Mouse (Mus musculus) small intestine, adult 2 months (tissue): ENCODE results near the gene Rabgap1l. TPM values are rescaled to one million over a fixed set of nuclear protein-coding genes. Genes with fewer than 3 reads are reported as not detected.

Experiments
- H3K27ac ChIP-seq: fragments of 200-500 bp; 2 replicates; pipeline ENCODE4 v1.5.1; 2012; ENCODE audit warnings: low read depth, low read length, control low read depth, inconsistent platforms; ENCODE audit not compliant: insufficient read depth
- H3K27me3 ChIP-seq: fragments of 200-500 bp; 2 replicates; pipeline ENCODE4 v1.6.1; 2012; ENCODE audit warnings: mild to moderate bottlenecking, moderate library complexity, low read length, inconsistent platforms; ENCODE audit not compliant: control insufficient read depth, insufficient read depth
- H3K36me3 ChIP-seq: fragments of 200-500 bp; 2 replicates; pipeline ENCODE4 v1.6.1; 2012; ENCODE audit warnings: mild to moderate bottlenecking, low read length, control low read depth, inconsistent platforms; ENCODE audit not compliant: control insufficient read depth, insufficient read depth
- H3K4me1 ChIP-seq: fragments of 200-500 bp; 2 replicates; pipeline ENCODE4 v1.6.1; 2012; ENCODE audit warnings: low read length, inconsistent platforms, mixed read lengths; ENCODE audit not compliant: control insufficient read depth, insufficient read depth, insufficient read length
- H3K4me3 ChIP-seq: fragments of 200-500 bp; 2 replicates; pipeline ENCODE4 v1.5.1; 2012; ENCODE audit warnings: low read depth, mild to moderate bottlenecking, control low read depth, inconsistent platforms, low read length, moderate library complexity
- CTCF ChIP-seq: fragments of 200-500 bp; IDR thresholded peaks from 2 replicates; pipeline ENCODE4 v1.5.1; 2012; ENCODE audit warnings: low read depth, mild to moderate bottlenecking, control low read depth, inconsistent platforms, low read length, moderate library complexity, mixed read lengths; ENCODE audit not compliant: insufficient replicate concordance, insufficient read length; ENCODE audit errors: extremely low read depth
- POLR2A ChIP-seq: fragments of 200-500 bp; IDR thresholded peaks from 2 replicates; pipeline ENCODE4 v1.6.1; 2012; ENCODE audit warnings: low read depth, mild to moderate bottlenecking, control low read depth, inconsistent platforms, low read length, moderate library complexity
- WGBS: fragments of 180-500 bp; shearing (Covaris S2); methylation state at CpG from one replicate; pipeline ENCODE4 v1.1.7; 2018; 5-methylcytosine and 5-hydroxymethylcytosine counted together
- polyA plus RNA-seq: library from polyadenylated mRNA; depleted of rRNA; stranded (reverse); fragments of >200 nt; gene quantifications from 2 replicates; pipeline ENCODE4 v1.2.3, GENCODE M21; 2012

Gene Rabgap1l
- polyA plus RNA-seq, 1 experiment = 4.9 TPM

- H3K4me3 ChIP-seq = no peak overlapping the region
- H3K36me3 ChIP-seq = no peaks in the 10 kb centered on the region
- H3K27me3 ChIP-seq = no peaks in the 10 kb centered on the region
- no peaks in the 10 kb centered on the region; the same call in 1 of the 2 replicates for H3K4me1 ChIP-seq
- WGBS = 84% methylated on average over 6 of the region's 6 CpGs
- TF ChIP-seq POLR2A (no peak), CTCF (no peak)
- H3K27ac ChIP-seq = no peak overlapping the region
Observed at GRCm38 (mm10) chr1:160353732-160354455, 439.1 kb downstream of the Rabgap1l start.

- no peak overlapping the region for H3K27ac ChIP-seq
- no peaks in the 10 kb centered on the region for H3K27me3 ChIP-seq
- WGBS = 42% methylated on average over 4 of the region's 4 CpGs
- no peaks in the 10 kb centered on the region for H3K36me3 ChIP-seq
- no peak for TF ChIP-seq POLR2A
- no peak for TF ChIP-seq CTCF
- no peak overlapping the region for H3K4me3 ChIP-seq
- H3K4me1 ChIP-seq = no peaks in the 10 kb centered on the region; the same call in 1 of the 2 replicates
Observed at GRCm38 (mm10) chr1:160352309-160352708, 440.7 kb downstream of the Rabgap1l start.

GRCm38 (mm10) chr1:160351880-160352234, 441.2 kb downstream of the Rabgap1l start:
- no peak for TF ChIP-seq POLR2A
- no peak for TF ChIP-seq CTCF
- Histone ChIP-seq H3K4me3 (peak overlapping the region; percentile 14), H3K36me3 (no peaks in the 10 kb centered on the region), H3K4me1 (no peaks in the 10 kb centered on the region; the same call in 1 of the 2 replicates), H3K27ac (no peak overlapping the region), H3K27me3 (no peaks in the 10 kb centered on the region)
- WGBS = 22% methylated on average over 10 of the region's 10 CpGs

GRCm38 (mm10) chr1:160351146-160351879, 441.7 kb downstream of the Rabgap1l start:
- Histone ChIP-seq H3K4me1 (no peaks in the 10 kb centered on the region; the same call in 1 of the 2 replicates), H3K27me3 (no peaks in the 10 kb centered on the region), H3K4me3 (no peak overlapping the region), H3K36me3 (no peaks in the 10 kb centered on the region), H3K27ac (no peak overlapping the region)
- WGBS = 61% methylated on average over 13 of the region's 13 CpGs
- TF ChIP-seq CTCF = no peak
- TF ChIP-seq POLR2A = no peak

- H3K27ac ChIP-seq = no peak overlapping the region
- H3K36me3 ChIP-seq = no peaks in the 10 kb centered on the region
- H3K4me3 ChIP-seq = no peak overlapping the region
- H3K27me3 ChIP-seq = no peaks in the 10 kb centered on the region
- WGBS = 85% methylated on average over 2 of the region's 2 CpGs
- H3K4me1 ChIP-seq = no peaks in the 10 kb centered on the region
- TF ChIP-seq CTCF (no peak), POLR2A (no peak)
Observed at GRCm38 (mm10) chr1:160340653-160341052, 452.4 kb downstream of the Rabgap1l start.

GRCm38 (mm10) chr1:160339374-160339773, 453.6 kb downstream of the Rabgap1l start:
- TF ChIP-seq CTCF (no peak), POLR2A (no peak)
- H3K36me3 ChIP-seq = no peaks in the 10 kb centered on the region
- H3K27me3 ChIP-seq = no peaks in the 10 kb centered on the region
- H3K27ac ChIP-seq = no peak overlapping the region
- 75% methylated on average over 4 of the region's 4 CpGs for WGBS
- H3K4me1 ChIP-seq = no peaks in the 10 kb centered on the region
- no peak overlapping the region for H3K4me3 ChIP-seq

- Histone ChIP-seq H3K36me3 (no peaks in the 10 kb centered on the region), H3K4me1 (no peaks in the 10 kb centered on the region), H3K27ac (no peak overlapping the region), H3K4me3 (no peak overlapping the region), H3K27me3 (no peaks in the 10 kb centered on the region)
- 84% methylated on average over 4 of the region's 4 CpGs for WGBS
- TF ChIP-seq CTCF (no peak), POLR2A (no peak)
Observed at GRCm38 (mm10) chr1:160334791-160335190, 458.2 kb downstream of the Rabgap1l start.
